Mouse (Mus musculus): Measurements from ENCODE around the gene Katnbl1.

DNA sequence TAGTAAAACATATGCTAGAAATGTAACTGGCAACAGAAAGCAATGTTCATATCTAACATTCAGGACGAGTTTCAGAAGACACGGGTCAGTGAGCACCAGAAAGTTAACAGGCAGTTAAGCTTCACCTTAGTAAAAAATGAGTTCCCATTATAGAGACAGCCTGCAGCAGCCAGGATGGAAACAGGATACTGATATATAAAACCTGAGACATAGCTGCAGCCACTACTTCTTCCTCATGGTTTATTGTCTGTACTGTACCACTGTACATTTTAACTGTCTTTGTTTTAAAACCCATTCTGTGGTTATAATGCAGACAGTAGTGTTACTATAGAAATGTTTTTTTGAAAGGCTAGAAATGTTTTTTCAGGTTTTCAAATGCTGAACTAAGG, 18.2 kb upstream of the Katnbl1 start:
- TF ChIP-seq POLR2A (IDR thresholded peaks at IDR 0.05; ENCODE audit: low read depth, low read length) (no peak), CTCF (IDR thresholded peaks at IDR 0.05; ENCODE audit: extremely low read depth, insufficient read depth, insufficient read length, insufficient replicate concordance) (no peak)

All from spleen, adult 2 months (tissue).